Mouse (Mus musculus): Measurements from ENCODE around the gene Mroh3. TPM values are rescaled to one million over a fixed set of nuclear protein-coding genes. Genes with fewer than 3 reads are reported as not detected.

The Mroh3 gene
- total RNA-seq, 2 experiments from 2014 or later: not detected

GRCm38 (mm10) chr1:136229040-136229373 is 16.4 kb upstream of the Mroh3 start:
- no peak for DNase-seq
- intact Hi-C loops (cut with DNase I): no loop called here

GRCm38 (mm10) chr1:136228328-136229039 is 15.9 kb upstream of the Mroh3 start:
- intact Hi-C loops (cut with DNase I): no loop called here
- peak in 1 of 2 experiments; percentile 12 for DNase-seq

- intact Hi-C loops (cut with DNase I): no loop called here
- no peak for DNase-seq
These were observed 15.2 kb upstream of the Mroh3 start for GRCm38 (mm10) chr1:136227870-136228269.

GRCm38 (mm10) chr1:136226626-136227025 is 14.0 kb upstream of the Mroh3 start:
- DNase-seq: no peak
- intact Hi-C loops (cut with DNase I): no loop called here

- DNase-seq: no peak
- intact Hi-C loops (cut with DNase I): no loop called here
These were observed 13.2 kb upstream of the Mroh3 start for GRCm38 (mm10) chr1:136225846-136226245.

- intact Hi-C loops (cut with DNase I): no loop called here
- no peak for DNase-seq
These were observed 11.2 kb upstream of the Mroh3 start for GRCm38 (mm10) chr1:136223758-136224342.

GRCm38 (mm10) chr1:136222386-136222785 is 9.8 kb upstream of the Mroh3 start:
- intact Hi-C loops (cut with DNase I): no loop called here
- no peak for DNase-seq

- intact Hi-C loops (cut with DNase I): no loop called here
- DNase-seq: no peak
These were observed 7.6 kb upstream of the Mroh3 start for GRCm38 (mm10) chr1:136220037-136220871.

- intact Hi-C loops (cut with DNase I): loop anchor here (5.0 kb wide), 1 partner anchor 152 kb away; no protein-coding TSS in a partner anchor
- DNase-seq: no peak
These were observed 1.7 kb upstream of the Mroh3 start for GRCm38 (mm10) chr1:136214304-136214703.

GRCm38 (mm10) chr1:136190033-136190432 is 22.6 kb downstream of the Mroh3 start:
- intact Hi-C loops (cut with DNase I): no loop called here
- DNase-seq: no peak

- intact Hi-C loops (cut with DNase I): no loop called here
- no peak for DNase-seq
These were observed 33.1 kb downstream of the Mroh3 start for GRCm38 (mm10) chr1:136179511-136180001.

GRCm38 (mm10) chr1:136178741-136179140 is 33.9 kb downstream of the Mroh3 start:
- intact Hi-C loops (cut with DNase I): no loop called here
- DNase-seq: no peak

GRCm38 (mm10) chr1:136177085-136177484 is 35.5 kb downstream of the Mroh3 start:
- intact Hi-C loops (cut with DNase I): no loop called here
- no peak for DNase-seq

GRCm38 (mm10) chr1:136175183-136175582 is 37.4 kb downstream of the Mroh3 start:
- peak in 1 of 2 experiments; percentile 48 for DNase-seq
- intact Hi-C loops (cut with DNase I): no loop called here

GRCm38 (mm10) chr1:136174101-136174606 is 38.5 kb downstream of the Mroh3 start:
- no peak for DNase-seq
- intact Hi-C loops (cut with DNase I): loop anchor here (5.0 kb wide), 1 partner anchor 348 kb away; no protein-coding TSS in a partner anchor

GRCm38 (mm10) chr1:136172696-136173095 is 39.9 kb downstream of the Mroh3 start:
- intact Hi-C loops (cut with DNase I): loop anchor here (5.0 kb wide), 1 partner anchor 350 kb away; no protein-coding TSS in a partner anchor
- no peak for DNase-seq

GRCm38 (mm10) chr1:136170109-136170508 is 42.5 kb downstream of the Mroh3 start:
- DNase-seq: peak; percentile 72 to 81
- intact Hi-C loops (cut with DNase I): loop anchor here (1.0 to 5.0 kb wide), 3 partner anchors 43 to 352 kb away; partner anchors contain the start of gene Mroh3

- DNase-seq: peak; percentile 30 to 44
- intact Hi-C loops (cut with DNase I): loop anchor here (2.0 to 5.0 kb wide), 3 partner anchors 50 to 115 kb away; partner anchors contain the start of gene Cacna1s
These were observed 45.0 kb downstream of the Mroh3 start for GRCm38 (mm10) chr1:136167657-136168056.

GRCm38 (mm10) chr1:136165436-136165835 is 47.2 kb downstream of the Mroh3 start:
- intact Hi-C loops (cut with DNase I): loop anchor here (5.0 kb wide), 1 partner anchor 48 kb away; no protein-coding TSS in a partner anchor

GRCm38 (mm10) chr1:136161333-136161921 is 51.2 kb downstream of the Mroh3 start:
- DNase-seq: no peak
- intact Hi-C loops (cut with DNase I): no loop called here

More at GRCm38 (mm10) chr1:136165436-136165835, 47.2 kb downstream of the Mroh3 start:
- no peak for DNase-seq
